Mouse (Mus musculus): Measurements from ENCODE around the gene Usp34.
"Not testable (repeated sequence)": the region's sequence is repeated elsewhere in the genome, so short reads cannot be mapped to it uniquely, and the experiment has no call there.

Gene Usp34

DNA sequence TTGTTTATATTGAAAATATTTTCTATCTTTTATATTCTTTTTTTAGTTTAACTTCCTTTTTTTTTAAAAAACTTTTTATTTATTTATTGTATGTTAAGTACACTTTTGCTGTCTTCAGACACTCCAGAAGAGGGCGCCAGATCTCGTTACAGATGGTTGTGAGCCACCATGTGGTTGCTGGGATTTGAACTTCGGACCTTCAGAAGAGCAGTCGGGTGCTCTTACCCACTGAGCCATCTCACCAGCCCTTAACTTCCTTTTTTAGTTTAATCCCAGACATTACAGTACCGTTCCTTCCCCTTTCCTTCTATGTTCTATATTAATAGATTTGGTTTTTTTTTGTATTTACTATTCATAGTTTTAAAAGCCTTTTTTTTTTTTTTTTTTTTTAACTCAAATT, 50.5 kb downstream of the Usp34 start:
- DNase-seq (ENCODE audit: extremely low read depth, low read depth, low spot score), result not testable (repeated sequence)

DNA sequence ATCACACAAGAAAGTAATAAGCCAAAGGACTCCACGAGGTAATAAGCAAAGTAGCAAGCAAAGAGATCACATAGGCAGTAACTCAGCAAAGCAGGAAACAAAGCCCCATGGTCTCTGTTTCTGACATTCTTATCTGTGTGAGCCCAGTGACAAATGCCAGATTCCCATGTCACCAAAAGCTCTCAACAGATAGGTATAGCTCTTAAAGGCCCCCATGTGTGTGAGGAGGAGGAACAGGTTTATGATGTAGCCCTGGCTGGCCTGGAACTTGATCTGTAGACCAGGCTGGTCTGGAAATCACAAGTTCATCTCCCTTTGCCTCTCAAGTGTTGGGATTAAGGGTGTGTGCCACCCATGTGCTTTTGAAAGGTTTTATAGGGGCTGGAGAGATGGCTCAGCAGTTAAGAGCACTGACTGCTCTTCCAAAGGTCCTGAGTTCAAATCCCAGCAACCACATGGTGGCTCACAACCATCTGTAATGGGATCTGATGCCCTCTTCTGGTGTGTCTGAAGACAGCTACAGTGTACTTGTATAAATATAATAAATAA, 53.1 kb downstream of the Usp34 start:
- not testable (repeated sequence) for DNase-seq (ENCODE audit: extremely low read depth, low read depth, low spot score)

DNA sequence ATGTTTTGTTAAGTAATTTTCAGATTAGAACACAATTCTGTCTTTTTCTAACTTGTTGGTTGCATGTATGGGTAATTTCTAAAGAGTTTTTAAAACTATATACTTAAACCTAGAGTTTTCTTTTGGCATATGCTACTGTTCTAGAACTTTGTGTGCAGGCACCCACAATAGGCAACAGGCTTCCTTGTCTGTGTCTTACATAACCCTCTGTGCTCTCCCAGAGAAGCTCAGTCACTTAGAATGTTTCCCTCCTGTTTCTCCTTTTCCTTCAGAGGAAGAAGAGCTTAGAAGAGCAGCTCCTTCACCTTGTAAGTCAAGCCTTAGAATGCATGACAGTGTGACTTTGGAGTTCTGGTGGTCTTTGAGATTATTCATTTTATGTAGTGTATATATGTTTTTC, 55.6 kb downstream of the Usp34 start:
- DNase-seq (ENCODE audit: extremely low read depth, low read depth, low spot score), result no peak

DNA sequence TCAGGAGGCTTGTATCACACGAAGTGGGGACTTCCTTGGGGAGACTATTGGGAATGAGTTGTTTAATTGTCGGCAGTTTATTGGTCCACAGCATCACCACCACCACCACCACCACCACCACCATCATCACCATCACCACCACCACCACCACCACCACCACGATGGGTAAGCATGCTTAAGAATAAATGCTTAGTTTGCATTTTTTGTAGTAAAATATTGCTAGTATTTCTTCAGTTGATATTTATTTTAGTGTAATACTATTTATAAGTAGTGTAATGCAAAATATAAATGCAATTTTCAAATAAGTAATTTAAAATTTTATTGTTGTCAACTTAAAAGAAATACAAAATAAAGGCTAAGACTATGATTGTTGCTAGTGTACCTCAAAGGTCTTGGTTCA, 57.7 kb downstream of the Usp34 start:
- DNase-seq (ENCODE audit: extremely low read depth, low read depth, low spot score), result no peak

DNA sequence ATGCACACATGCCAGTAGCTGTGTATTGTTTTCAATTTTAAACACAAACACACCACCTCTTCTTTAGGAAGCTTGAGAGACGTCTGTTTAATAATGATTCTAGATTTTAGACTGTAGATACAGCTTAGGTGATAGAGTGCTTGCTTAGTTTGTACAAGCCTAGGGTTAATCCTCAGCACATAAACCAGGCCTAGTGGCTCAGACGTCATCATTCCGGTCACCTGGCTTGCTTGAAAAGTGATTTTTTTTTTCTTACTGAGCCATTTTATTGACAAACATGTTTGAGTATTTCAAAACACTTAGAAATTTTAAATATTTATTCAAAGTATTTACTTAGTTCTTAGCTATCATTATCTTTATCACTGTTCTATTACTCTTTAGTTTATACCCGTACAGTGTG, 65.3 kb downstream of the Usp34 start:
- DNase-seq (ENCODE audit: extremely low read depth, low read depth, low spot score), result no peak

DNA sequence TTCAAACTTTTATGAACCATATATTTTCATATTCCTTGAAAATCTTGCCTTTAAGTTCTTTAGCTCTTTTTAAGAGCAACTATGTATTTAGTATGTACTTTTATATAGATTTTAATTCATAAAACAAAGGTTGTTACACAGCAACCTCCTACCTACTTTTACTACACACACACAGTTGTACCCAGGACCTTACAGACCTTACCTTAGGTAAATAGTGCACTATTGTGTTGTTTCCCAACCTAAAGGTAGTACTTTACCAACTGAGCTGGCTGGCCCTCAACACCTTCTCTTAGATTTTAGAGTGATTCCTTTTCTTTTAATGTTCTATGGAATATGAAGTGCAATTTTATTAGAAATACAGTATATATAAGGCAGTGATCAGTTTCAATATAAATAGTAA, 65.8 kb downstream of the Usp34 start:
- no peak for DNase-seq (ENCODE audit: extremely low read depth, low read depth, low spot score)

DNA sequence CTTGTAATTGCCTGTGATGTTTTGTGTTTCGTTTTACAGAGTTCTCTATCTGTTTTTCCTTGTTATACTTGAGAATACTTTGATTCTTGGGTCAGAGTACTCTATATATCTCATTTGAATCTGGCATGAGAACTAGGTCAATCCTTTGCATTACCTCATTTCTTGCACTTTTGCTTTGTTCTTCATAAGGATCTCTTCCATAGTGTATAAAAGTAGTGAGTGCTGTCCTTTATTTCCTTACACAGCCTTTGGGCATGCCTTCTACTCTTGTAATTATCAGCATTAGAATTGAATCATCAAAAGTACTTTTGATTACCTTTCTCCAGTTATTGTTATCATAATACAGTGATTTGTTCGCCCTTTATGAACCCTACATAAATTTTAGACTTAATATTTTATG, 73.4 kb downstream of the Usp34 start:
- DNase-seq (ENCODE audit: extremely low read depth, low read depth, low spot score), result no peak

DNA sequence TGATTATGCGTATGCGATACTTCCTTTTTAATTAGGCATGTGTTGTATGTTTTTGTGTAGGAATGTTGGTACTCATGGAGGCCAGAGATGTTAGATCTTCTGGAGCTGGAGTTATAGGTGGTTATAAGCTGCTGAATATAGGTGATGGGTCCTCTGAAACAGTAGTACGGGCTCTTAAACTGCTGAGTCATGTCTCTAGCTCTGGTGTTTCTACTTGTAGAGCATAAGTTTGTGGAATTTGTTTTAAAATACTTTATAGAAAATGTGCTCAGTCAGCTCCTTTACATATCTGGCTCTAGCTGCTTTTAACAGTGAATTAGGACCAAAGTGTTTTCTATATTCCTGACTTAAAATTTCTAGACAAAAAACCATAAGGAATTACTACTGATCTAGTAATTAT, 73.9 kb downstream of the Usp34 start:
- no peak for DNase-seq (ENCODE audit: extremely low read depth, low read depth, low spot score)

DNA sequence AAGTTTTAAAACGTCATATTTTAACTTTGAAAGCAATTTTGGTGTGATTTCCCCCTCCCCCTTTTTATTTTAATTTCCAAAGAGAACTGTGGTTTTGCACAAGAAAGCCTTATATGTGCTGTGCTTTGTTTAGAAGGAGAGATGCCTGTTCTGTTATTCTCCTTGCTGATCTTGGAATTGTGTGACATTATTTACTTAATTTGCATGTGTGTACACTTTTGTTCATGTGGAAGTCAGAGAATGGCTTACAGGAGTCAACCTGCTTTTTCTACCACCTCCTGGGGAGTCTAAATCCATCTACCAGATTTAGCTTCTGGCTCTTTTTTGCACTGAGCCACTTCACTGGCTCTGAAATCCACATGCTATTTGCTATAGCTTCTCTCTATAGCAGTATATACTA, 76.1 kb downstream of the Usp34 start:
- no peak for DNase-seq (ENCODE audit: extremely low read depth, low read depth, low spot score)

DNA sequence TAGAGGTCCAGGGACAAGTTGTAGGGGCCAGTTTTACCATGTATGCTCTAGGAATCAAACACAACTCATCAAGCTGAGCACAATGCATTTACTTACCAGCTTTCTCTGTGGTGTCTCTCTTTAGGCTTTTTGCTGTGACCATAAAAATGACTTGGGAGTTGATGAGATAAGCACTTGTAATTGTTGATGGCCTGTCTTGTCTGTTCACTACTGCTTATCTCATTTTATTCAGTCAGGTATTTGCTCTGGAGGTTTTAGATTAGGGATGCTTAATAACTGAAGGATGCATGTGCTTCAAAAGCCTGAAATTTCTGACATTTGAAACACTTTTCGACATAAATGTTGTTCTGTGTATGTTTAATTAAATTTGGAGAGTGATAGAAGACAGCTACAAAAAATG, 83.0 kb downstream of the Usp34 start:
- DNase-seq (ENCODE audit: extremely low read depth, low read depth, low spot score), result no peak

DNA sequence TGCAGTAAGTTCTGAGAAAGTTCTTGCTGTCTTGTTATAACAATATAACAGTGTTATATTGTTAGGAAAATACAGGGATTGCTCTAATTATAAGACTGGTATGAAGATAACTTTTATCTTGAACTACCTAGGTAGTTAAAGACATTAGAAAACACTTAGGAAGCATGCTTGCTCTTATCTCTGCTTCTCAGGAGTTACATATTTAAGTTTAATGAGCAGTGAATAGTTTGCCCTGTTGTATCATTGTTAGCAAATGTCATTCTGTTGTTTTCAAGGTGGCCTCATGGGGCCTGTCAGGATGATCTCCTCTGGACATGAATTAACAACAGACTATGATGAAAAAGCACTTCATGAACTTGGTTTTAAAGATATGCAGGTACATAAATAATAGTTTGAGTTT, 85.9 kb downstream of the Usp34 start:
- no peak for DNase-seq (ENCODE audit: extremely low read depth, low read depth, low spot score)

DNA sequence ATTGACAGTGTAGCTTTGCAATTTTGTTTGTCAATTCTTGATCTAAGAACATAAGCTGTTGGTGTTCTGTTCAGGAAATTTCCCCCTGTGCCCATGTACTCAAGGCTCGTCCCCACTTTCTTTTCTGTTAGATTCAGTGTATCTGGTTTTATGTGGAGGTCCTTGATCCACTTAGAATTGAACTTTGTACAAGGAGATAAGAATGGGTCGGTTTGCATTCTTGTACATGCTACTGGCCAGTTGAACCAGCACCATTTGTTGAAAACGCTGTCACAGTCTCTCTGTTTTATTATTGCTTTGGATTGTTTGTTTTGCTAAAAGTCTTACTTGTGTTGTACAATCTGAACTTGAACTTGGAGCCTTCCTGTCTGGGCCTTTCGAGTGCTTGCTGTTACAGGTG, 89.9 kb downstream of the Usp34 start:
- DNase-seq (ENCODE audit: extremely low read depth, low read depth, low spot score), result no peak

DNA sequence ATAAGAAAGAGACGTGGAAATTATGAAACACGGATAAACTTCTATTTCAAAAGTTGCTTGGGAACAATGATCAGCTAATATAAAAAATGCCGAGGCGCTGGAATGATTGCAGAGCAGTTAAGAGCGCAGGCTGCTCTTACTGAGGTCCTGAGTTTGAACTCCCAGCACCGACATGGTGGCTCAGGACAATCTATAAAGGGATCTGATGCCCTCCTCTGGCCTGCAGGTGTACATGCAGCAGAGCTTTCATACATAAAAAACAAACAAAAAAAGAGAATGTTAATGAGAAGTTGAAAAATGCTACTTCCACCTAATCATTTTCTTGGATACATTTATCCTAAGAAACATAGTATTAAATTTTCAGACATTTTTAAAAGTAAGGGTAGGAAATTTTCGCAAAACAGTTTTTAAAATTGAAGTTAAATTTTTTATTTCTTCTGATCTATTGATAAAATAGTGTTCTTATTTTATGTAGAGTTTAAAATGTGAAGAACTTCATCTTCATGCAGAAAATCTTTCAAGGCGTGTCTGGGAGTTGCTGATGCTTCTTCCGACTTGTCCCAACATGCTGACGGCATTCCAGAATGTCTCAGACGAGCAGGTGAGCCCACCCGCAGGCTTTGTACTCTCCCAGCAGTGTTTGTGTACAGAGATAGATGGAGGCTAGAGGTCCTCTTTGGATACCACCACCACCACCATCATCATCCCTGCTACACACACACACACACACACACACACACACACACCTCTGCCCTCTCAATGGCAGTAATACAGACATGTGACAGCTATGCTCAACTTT, 94.5 kb downstream of the Usp34 start:
- DNase-seq (ENCODE audit: extremely low read depth, low read depth, low spot score), result no peak

DNA sequence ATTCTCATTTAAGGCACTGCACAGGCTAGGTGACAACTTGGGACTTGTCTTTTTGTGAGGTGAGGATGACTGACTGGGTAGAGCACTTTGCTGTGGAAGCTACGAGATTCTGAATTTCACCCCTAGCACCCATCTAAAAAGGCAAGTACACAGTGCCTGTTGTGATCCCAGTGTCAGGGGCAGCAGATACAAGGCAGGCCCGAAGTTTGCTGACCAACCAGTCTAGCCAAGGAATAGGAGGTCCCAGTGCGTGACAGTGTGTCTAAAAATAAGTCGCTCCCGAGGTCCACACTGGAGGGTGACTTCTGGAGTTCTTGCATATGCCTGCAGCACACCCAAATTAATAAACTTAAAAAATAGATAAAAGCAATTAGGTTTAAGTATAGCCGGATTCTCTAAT, 121.6 kb downstream of the Usp34 start:
- no peak for DNase-seq (ENCODE audit: extremely low read depth, low read depth, low spot score)

DNA sequence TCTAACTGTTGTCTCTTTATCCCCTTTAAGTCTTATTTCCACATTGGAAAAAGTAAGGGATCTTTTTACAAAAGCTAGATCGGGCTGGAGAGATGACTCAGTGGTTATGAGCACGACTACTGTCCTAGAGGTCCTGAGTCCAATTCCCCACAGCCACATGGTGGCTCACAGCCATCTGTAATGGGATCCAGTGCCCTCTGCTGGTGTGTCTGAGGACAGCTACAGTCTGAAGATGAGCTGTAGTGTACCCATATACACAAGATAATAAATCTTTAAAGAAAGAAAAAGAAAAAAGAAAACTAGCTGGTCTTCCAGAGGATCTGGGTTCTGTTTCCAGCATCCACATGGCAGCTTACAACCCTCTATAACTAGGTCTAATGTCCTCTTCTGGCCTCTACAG, 123.3 kb downstream of the Usp34 start:
- DNase-seq (ENCODE audit: extremely low read depth, low read depth, low spot score), result no peak

DNA sequence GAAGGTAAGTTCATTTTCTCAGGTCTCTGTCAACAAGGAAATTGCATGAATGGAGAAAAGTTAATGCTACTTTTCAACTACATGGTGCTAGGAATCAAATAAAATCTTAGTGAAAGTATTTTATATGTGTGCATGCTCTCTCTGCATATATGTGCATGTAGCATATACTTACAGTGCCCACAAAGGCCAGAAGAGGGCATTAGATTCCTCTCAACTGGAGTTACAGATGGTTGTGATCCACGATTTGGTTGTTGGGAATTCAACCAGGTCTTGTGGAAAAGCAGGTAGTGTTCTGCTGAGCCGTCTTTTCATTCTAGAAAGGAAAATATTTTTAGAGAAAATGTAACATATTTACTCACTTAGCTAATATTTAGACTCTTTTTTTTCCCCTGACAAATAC, 129.4 kb downstream of the Usp34 start:
- DNase-seq (ENCODE audit: extremely low read depth, low read depth, low spot score), result no peak

DNA sequence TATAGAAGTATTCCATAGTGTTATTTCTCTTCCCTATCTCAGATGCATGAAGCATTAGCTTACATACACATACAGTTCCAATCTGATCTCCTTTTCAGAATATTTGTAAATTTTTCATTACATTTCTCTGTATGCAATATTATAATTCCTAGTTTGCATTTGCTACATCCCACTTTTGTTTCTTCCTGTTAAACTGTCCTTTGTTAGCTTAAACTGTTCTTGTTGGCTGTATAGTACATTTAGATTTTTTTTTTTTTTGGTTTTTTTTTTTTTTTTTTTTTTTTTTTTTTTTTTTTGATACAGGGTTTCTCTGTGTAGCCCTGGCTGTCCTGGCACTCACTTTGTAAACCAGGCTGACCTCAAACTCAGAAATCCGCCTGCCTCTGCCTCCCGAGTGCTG, 159.2 kb downstream of the Usp34 start:
- DNase-seq (ENCODE audit: extremely low read depth, low read depth, low spot score), result not testable (repeated sequence)

DNA sequence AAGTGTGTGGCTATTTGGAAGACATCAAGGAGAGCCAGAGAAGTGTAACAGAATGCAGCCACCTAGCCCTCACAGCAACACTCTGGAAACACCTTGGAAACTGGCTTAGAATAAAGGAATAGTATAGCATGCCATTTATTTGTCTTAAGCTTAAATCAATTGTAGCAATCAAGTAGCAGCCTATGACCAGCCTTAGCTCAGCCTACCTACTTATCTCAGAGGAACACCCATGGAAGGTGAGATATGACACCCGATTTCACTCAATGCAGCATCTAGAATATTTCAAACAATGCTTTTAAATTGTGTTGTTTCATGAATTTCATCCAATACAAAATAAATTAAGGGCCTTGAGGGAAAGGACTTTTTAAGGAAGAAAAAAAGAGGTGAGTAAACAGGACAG, 183.3 kb downstream of the Usp34 start:
- no peak for DNase-seq (ENCODE audit: extremely low read depth, low read depth, low spot score)

DNA sequence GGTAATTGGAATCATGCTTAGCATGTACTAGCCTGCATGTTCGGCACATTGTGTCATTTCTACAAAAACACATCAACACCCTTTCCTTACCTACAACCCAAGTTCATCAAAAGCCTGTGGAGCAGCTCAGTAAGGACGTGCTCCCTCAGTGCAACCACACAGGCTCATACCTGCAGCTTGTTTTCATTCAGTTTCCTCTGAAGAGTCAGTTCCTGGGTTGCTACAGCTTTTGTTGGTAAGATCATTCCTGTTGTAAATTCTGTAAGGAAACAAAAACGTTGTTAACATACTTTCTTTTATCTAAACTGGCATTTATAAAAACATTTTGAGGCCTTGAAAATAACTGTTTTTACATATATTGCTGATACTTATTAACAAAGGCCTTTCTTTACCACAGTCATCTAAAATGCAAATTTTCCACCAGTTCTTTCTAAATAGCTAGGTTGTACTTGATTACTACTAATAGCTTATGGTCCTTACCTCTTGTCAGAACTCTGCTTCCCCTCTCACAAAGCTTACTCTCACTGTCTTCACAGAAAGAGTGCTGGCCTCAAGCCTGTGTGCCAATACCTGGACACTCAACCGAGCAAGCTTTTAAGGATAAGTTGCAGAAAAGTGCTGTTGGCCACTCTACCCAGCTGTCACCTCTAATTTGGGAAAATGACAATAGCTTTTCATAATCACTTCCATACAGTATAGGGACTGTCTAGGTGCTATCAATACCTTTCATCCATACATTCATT, 185.5 kb downstream of the Usp34 start:
- DNase-seq (ENCODE audit: extremely low read depth, low read depth, low spot score), result no peak

DNA sequence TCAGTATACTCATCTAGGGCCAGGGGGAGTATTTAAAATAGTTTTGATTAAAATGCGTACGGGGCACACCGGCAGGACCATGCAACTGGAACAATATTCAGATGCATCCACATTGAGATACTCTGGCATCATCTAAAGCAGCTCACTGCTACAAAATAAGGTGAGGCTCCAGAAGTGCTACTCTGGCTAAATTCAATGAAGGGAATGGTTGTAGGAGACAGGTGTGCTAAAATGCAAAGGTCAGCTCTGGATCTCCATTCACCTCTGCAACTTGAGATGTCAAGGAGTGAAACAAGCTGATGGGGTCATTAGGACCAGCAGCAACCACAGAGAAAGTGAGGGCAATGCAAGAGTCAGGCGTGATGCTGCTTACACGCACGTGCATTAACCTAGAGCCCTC, 188.5 kb downstream of the Usp34 start:
- DNase-seq (ENCODE audit: extremely low read depth, low read depth, low spot score), result no peak

DNA sequence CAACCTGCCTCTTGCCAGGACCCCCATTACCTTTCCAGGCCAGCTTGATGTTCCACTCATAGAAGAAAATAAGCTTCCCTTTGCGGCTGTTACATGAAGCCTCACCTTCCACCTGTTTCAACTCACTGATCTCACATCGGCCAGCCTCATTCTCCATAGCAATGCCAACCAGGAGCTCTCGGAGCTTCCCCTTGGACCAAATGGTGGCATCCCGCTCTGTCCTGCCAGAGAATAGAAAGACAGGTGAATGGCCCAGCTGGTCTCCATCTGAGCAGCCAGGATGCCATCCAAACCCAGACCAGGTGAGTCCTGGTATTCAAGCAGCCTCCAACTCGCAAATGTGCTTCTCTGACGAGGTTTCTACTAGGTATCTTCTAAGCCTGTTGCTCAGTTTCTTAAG, 190.0 kb downstream of the Usp34 start:
- no peak for DNase-seq (ENCODE audit: extremely low read depth, low read depth, low spot score)

DNA sequence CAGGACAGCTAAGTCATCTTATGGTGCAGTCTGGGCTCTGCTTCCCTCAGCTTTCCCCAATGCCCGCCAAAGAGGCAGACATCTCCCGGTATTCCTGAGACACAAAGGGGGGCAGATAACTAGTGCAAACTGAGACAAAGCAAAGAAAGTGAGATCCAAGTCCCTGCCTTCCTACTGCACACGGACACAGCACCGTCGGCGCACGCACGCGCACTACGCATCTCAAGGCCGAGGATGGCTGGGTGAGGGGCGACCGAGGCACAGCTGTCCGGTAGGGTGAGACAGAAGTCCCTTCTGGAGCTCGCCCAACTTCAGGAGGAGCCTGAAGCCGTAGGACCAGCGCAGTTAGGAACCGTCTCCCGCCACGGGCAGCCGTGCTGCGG, 190.6 kb downstream of the Usp34 start:
- no peak for DNase-seq (ENCODE audit: extremely low read depth, low read depth, low spot score)
